In genomic region chr2:104848235-104849161, GRCm38 (mm10) we compare ENCODE assay signal across 8 mouse cellular contexts. TPM values are rescaled to one million over a fixed set of nuclear protein-coding genes. Genes with fewer than 3 reads are reported as not detected.
DNase-seq lines count a peak whose midpoint lies in the region; ATAC-seq and TF ChIP-seq lines count a peak whose summit lies in the region.

No protein-coding gene starts in this region.

- ATAC-seq in intestine, embryonic 16.5 days = peak; percentile 39
- ATAC-seq in midbrain, postnatal 0 days (ENCODE audit: low FRiP score) = no peak

- peaks cover 28% of the 10 kb centered on the region for H3K4me1 ChIP-seq in forebrain, embryonic 10.5 days
- H3K4me1 ChIP-seq in intestine, embryonic 16.5 days (ENCODE audit: control insufficient read depth, insufficient read depth, low read length) = 0 out of 2 replicates have a peak, but pooled peaks cover 2% of the 10 kb centered on the region
- H3K4me1 ChIP-seq in midbrain, postnatal 0 days (ENCODE audit: insufficient read depth, low read length) = no peaks in the 10 kb centered on the region

- H3K36me3 ChIP-seq in forebrain, embryonic 10.5 days (replicated peaks) = no peaks in the 10 kb centered on the region
- no peaks in the 10 kb centered on the region for H3K36me3 ChIP-seq in intestine, embryonic 16.5 days (ENCODE audit: control insufficient read depth, insufficient read depth, low read length)
- no peaks in the 10 kb centered on the region for H3K36me3 ChIP-seq in midbrain, postnatal 0 days (ENCODE audit: insufficient read depth, low read length)

- WGBS in forebrain, embryonic 10.5 days = 29% methylated on average over 16 of the region's 16 CpGs
- 27% methylated on average over 16 of the region's 16 CpGs for WGBS in intestine, embryonic 16.5 days
- 37% methylated on average over 16 of the region's 16 CpGs for WGBS in midbrain, postnatal 0 days

- H3K27ac ChIP-seq in forebrain, embryonic 10.5 days = no peak overlapping the region
- H3K27ac ChIP-seq in intestine, embryonic 16.5 days (ENCODE audit: low read length) = no peak overlapping the region
- no peak overlapping the region for H3K27ac ChIP-seq in midbrain, postnatal 0 days (ENCODE audit: low read depth, low read length)

- peak; percentile 23 for DNase-seq in urinary bladder, postnatal 25 days (ENCODE audit: low spot score)
- no peak for DNase-seq in urinary bladder, postnatal 10 days (ENCODE audit: low spot score)
- no peak for DNase-seq in forebrain, embryonic 10.5 days (ENCODE audit: extremely low spot score, low spot score)
- no peak for DNase-seq in midbrain, postnatal 0 days (ENCODE audit: low spot score)
- DNase-seq in layer of hippocampus, postnatal 36 days = no peak
- DNase-seq in right cerebral cortex, postnatal 14 days = no peak
- no peak for DNase-seq in layer of hippocampus, postnatal 10 days (ENCODE audit: low spot score in 2 of 2)

- peaks cover 42% of the 10 kb centered on the region for H3K27me3 ChIP-seq in forebrain, embryonic 10.5 days (ENCODE audit: poor library complexity, severe bottlenecking)
- H3K27me3 ChIP-seq in intestine, embryonic 16.5 days (replicated peaks; ENCODE audit: control insufficient read depth, insufficient read depth, low read length) = no peaks in the 10 kb centered on the region
- H3K27me3 ChIP-seq in midbrain, postnatal 0 days (ENCODE audit: insufficient read depth, low read length) = 0 out of 2 replicates have a peak, but pooled peaks cover 3% of the 10 kb centered on the region

- peak overlapping the region; percentile 65 for H3K9ac ChIP-seq in intestine, embryonic 16.5 days (ENCODE audit: low read depth, low read length)
- H3K9ac ChIP-seq in midbrain, postnatal 0 days (replicated peaks; ENCODE audit: low read length, poor library complexity, severe bottlenecking) = no peak overlapping the region

- no peaks in the 10 kb centered on the region for H3K9me3 ChIP-seq in forebrain, embryonic 10.5 days
- H3K9me3 ChIP-seq in intestine, embryonic 16.5 days (ENCODE audit: control insufficient read depth, low read length) = no peaks in the 10 kb centered on the region
- H3K9me3 ChIP-seq in midbrain, postnatal 0 days (ENCODE audit: low read length) = no peaks in the 10 kb centered on the region

- peak overlapping the region; percentile 97 for H3K4me2 ChIP-seq in intestine, embryonic 16.5 days (ENCODE audit: low read depth, low read length)
- peak overlapping the region; percentile 97 for H3K4me2 ChIP-seq in midbrain, postnatal 0 days (ENCODE audit: low read depth, low read length, poor library complexity, severe bottlenecking)

- TF ChIP-seq CTCF in midbrain, postnatal 0 days (IDR thresholded peaks at IDR 0.05) = no peak

- H3K4me3 ChIP-seq in forebrain, embryonic 10.5 days = peak overlapping the region; percentile 57
- H3K4me3 ChIP-seq in intestine, embryonic 16.5 days (ENCODE audit: low read length) = peak overlapping the region; percentile 61
- peak overlapping the region; percentile 43; the same call in 1 of the 2 replicates for H3K4me3 ChIP-seq in midbrain, postnatal 0 days (ENCODE audit: low read depth, low read length)

RNA-seq across cellular contexts. Expression of gene Prrg4, which starts 1.2 kb away (rescaled TPM):
- 0.71 and 0.77 TPM in 2 replicates for polyA plus RNA-seq in forebrain, embryonic 10.5 days (2016; fragmentation: Nextera tagmentation; extraction: Ambion mirVana)
- polyA plus RNA-seq in intestine, embryonic 16.5 days (2015; fragmentation: Nextera tagmentation; extraction: Ambion mirVana) = 1.8 and 2.2 TPM in 2 replicates
- 1.5 and 3.9 TPM in 2 replicates for total RNA-seq in midbrain, postnatal 0 days (2014; rRNA removed)
- 0.58 and 0.98 TPM in 2 replicates for polyA plus RNA-seq in midbrain, postnatal 0 days (2015; fragmentation: Nextera tagmentation; extraction: Ambion mirVana)
- total RNA-seq in layer of hippocampus, postnatal 36 days (2021) = under 1 TPM; 0.20 to 0.56 TPM
- total RNA-seq in layer of hippocampus, postnatal 10 days (2021) = 1 to 10 TPM in 1 of 2 experiments, under 1 TPM in 1; 0.96 to 1.1 TPM

RNA-seq across cellular contexts. Expression of gene Ccdc73, which starts 19.1 kb away (rescaled TPM):
- polyA plus RNA-seq in forebrain, embryonic 10.5 days (2016; fragmentation: Nextera tagmentation; extraction: Ambion mirVana) = 2.9 and 4.5 TPM in 2 replicates
- 4.4 and 6.0 TPM in 2 replicates for polyA plus RNA-seq in intestine, embryonic 16.5 days (2015; fragmentation: Nextera tagmentation; extraction: Ambion mirVana)
- 0.71 TPM in 1 of 2 replicates, not detected in the other for total RNA-seq in midbrain, postnatal 0 days (2014; rRNA removed)
- 4.5 and 4.9 TPM in 2 replicates for polyA plus RNA-seq in midbrain, postnatal 0 days (2015; fragmentation: Nextera tagmentation; extraction: Ambion mirVana)
- total RNA-seq in layer of hippocampus, postnatal 36 days (2021) = 1 to 10 TPM; 1.5 to 2.1 TPM
- total RNA-seq in layer of hippocampus, postnatal 10 days (2021) = 1 to 10 TPM; 2.0 to 2.3 TPM

RNA-seq across cellular contexts. Expression of gene Qser1, which starts 31.9 kb away (rescaled TPM):
- 11.5 and 11.8 TPM in 2 replicates for polyA plus RNA-seq in forebrain, embryonic 10.5 days (2016; fragmentation: Nextera tagmentation; extraction: Ambion mirVana)
- 4.5 and 4.9 TPM in 2 replicates for polyA plus RNA-seq in intestine, embryonic 16.5 days (2015; fragmentation: Nextera tagmentation; extraction: Ambion mirVana)
- 14.1 TPM in 2 replicates for total RNA-seq in midbrain, postnatal 0 days (2014; rRNA removed)
- polyA plus RNA-seq in midbrain, postnatal 0 days (2015; fragmentation: Nextera tagmentation; extraction: Ambion mirVana) = 2.9 and 3.4 TPM in 2 replicates
- total RNA-seq in layer of hippocampus, postnatal 36 days (2021) = 10 to 100 TPM; 10.5 to 11.3 TPM
- 10 to 100 TPM; 13.5 to 16.1 TPM for total RNA-seq in layer of hippocampus, postnatal 10 days (2021)
